Mouse (Mus musculus): ENCODE measurements at regions not wholly inside any gene's neighbourhood (a gene's known extent, or its start where the extent isn't known, plus 50 kb on each side); places are given as distances from the start of the nearest gene placed in this dataset.
"Not testable (repeated sequence)": the region's sequence is repeated elsewhere in the genome, so short reads cannot be mapped to it uniquely, and the experiment has no call there.

DNA sequence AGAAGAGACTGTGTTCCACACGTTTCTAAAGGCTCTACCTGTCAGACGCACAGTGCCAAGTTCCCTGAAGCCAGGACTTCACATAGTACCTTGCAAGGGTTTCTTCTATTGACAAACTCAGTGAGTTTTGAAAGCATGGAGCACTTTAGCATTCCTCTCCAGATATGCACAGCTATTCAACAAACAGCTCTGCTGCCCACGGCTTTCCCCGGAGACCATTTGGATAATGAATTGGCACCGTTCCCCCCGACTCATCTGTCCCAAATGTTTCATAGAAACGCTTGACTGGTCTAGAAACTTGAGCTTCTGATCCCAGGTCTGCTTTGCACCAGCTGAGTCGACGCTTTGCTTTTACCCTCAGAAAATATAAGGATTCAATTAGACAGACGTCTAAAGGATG is 162.2 kb upstream of the St6galnac5 start:
- Histone ChIP-seq H3K4me1 (ENCODE audit: control insufficient read depth) (peaks cover 2% of the 10 kb centered on the region; the same call in 1 of the 2 replicates), H3K4me3 (replicated peaks) (no peak overlapping the region), H3K27me3 (ENCODE audit: control insufficient read depth) (no peaks in the 10 kb centered on the region), H3K9me3 (ENCODE audit: control insufficient read depth, low read length) (no peaks in the 10 kb centered on the region), H3K36me3 (ENCODE audit: control insufficient read depth) (no peaks in the 10 kb centered on the region)
- TF ChIP-seq GATA1 (IDR thresholded peaks at IDR 0.05; ENCODE audit: low read length) (no peak), TAL1 (IDR thresholded peaks at IDR 0.05; ENCODE audit: low read length) (no peak)

- no peaks in the 10 kb centered on the region for H3K9me3 ChIP-seq (ENCODE audit: control insufficient read depth, low read length)
- H3K36me3 ChIP-seq (ENCODE audit: control insufficient read depth): no peaks in the 10 kb centered on the region
- no peaks in the 10 kb centered on the region for H3K4me1 ChIP-seq (ENCODE audit: control insufficient read depth)
- H3K27me3 ChIP-seq (ENCODE audit: control insufficient read depth): no peaks in the 10 kb centered on the region
- TF ChIP-seq GATA1 (IDR thresholded peaks at IDR 0.05; ENCODE audit: low read length) (no peak), TAL1 (IDR thresholded peaks at IDR 0.05; ENCODE audit: low read length) (no peak)
- H3K4me3 ChIP-seq (replicated peaks): no peak overlapping the region
Measured at GRCm38 (mm10) chr3:153140985-153141384, 158.9 kb upstream of the St6galnac5 start.

GRCm38 (mm10) chr3:153125335-153125734 is 143.3 kb upstream of the St6galnac5 start:
- Histone ChIP-seq H3K4me1 (ENCODE audit: control insufficient read depth) (no peaks in the 10 kb centered on the region), H3K9me3 (ENCODE audit: control insufficient read depth, low read length) (no peaks in the 10 kb centered on the region), H3K4me3 (replicated peaks) (no peak overlapping the region), H3K27me3 (ENCODE audit: control insufficient read depth) (no peaks in the 10 kb centered on the region), H3K36me3 (ENCODE audit: control insufficient read depth) (no peaks in the 10 kb centered on the region)
- no peak for TF ChIP-seq GATA1 (IDR thresholded peaks at IDR 0.05; ENCODE audit: low read length)
- no peak for TF ChIP-seq TAL1 (IDR thresholded peaks at IDR 0.05; ENCODE audit: low read length)

- no peak overlapping the region for H3K4me3 ChIP-seq (replicated peaks)
- no peaks in the 10 kb centered on the region for H3K36me3 ChIP-seq (ENCODE audit: control insufficient read depth)
- peaks cover 2% of the 10 kb centered on the region; the same call in 1 of the 2 replicates for H3K4me1 ChIP-seq (ENCODE audit: control insufficient read depth)
- TF ChIP-seq GATA1 (IDR thresholded peaks at IDR 0.05; ENCODE audit: low read length): no peak
- no peak for TF ChIP-seq TAL1 (IDR thresholded peaks at IDR 0.05; ENCODE audit: low read length)
- H3K27me3 ChIP-seq (ENCODE audit: control insufficient read depth): peaks cover 4% of the 10 kb centered on the region; the same call in 1 of the 2 replicates
- H3K9me3 ChIP-seq (ENCODE audit: control insufficient read depth, low read length): no peaks in the 10 kb centered on the region
Measured at GRCm38 (mm10) chr3:153121934-153122333, 139.9 kb upstream of the St6galnac5 start.

- TF ChIP-seq TAL1 (IDR thresholded peaks at IDR 0.05; ENCODE audit: low read length): no peak
- no peak for TF ChIP-seq GATA1 (IDR thresholded peaks at IDR 0.05; ENCODE audit: low read length)
- H3K4me1 ChIP-seq (ENCODE audit: control insufficient read depth): peaks cover 2% of the 10 kb centered on the region; the same call in 1 of the 2 replicates
Measured at GRCm38 (mm10) chr3:153119142-153119541, 137.1 kb upstream of the St6galnac5 start.

GRCm38 (mm10) chr3:153118643-153119042 is 136.6 kb upstream of the St6galnac5 start:
- Histone ChIP-seq H3K4me3 (replicated peaks) (no peak overlapping the region), H3K4me1 (ENCODE audit: control insufficient read depth) (peaks cover 2% of the 10 kb centered on the region; the same call in 1 of the 2 replicates), H3K9me3 (ENCODE audit: control insufficient read depth, low read length) (no peaks in the 10 kb centered on the region), H3K36me3 (ENCODE audit: control insufficient read depth) (no peaks in the 10 kb centered on the region), H3K27me3 (ENCODE audit: control insufficient read depth) (peaks cover 4% of the 10 kb centered on the region; the same call in 1 of the 2 replicates)
- TF ChIP-seq GATA1 (IDR thresholded peaks at IDR 0.05; ENCODE audit: low read length): no peak
- TF ChIP-seq TAL1 (IDR thresholded peaks at IDR 0.05; ENCODE audit: low read length): no peak

More at GRCm38 (mm10) chr3:153119142-153119541, 137.1 kb upstream of the St6galnac5 start:
- Histone ChIP-seq H3K4me3 (replicated peaks) (no peak overlapping the region), H3K9me3 (ENCODE audit: control insufficient read depth, low read length) (no peaks in the 10 kb centered on the region), H3K36me3 (ENCODE audit: control insufficient read depth) (no peaks in the 10 kb centered on the region), H3K27me3 (ENCODE audit: control insufficient read depth) (peaks cover 4% of the 10 kb centered on the region; the same call in 1 of the 2 replicates)

- Histone ChIP-seq H3K4me1 (ENCODE audit: control insufficient read depth) (no peaks in the 10 kb centered on the region), H3K4me3 (replicated peaks) (no peak overlapping the region), H3K27me3 (ENCODE audit: control insufficient read depth) (no peaks in the 10 kb centered on the region), H3K36me3 (ENCODE audit: control insufficient read depth) (no peaks in the 10 kb centered on the region), H3K9me3 (ENCODE audit: control insufficient read depth, low read length) (peaks cover 2% of the 10 kb centered on the region; the same call in 1 of the 2 replicates)
- no peak for TF ChIP-seq TAL1 (IDR thresholded peaks at IDR 0.05; ENCODE audit: low read length)
- TF ChIP-seq GATA1 (IDR thresholded peaks at IDR 0.05; ENCODE audit: low read length): no peak
Measured at GRCm38 (mm10) chr3:153105591-153105990, 123.5 kb upstream of the St6galnac5 start.

- not testable (repeated sequence) for H3K4me3 ChIP-seq (replicated peaks); H3K9me3 ChIP-seq (ENCODE audit: control insufficient read depth, low read length); H3K36me3 ChIP-seq (ENCODE audit: control insufficient read depth); H3K27me3 ChIP-seq (ENCODE audit: control insufficient read depth); H3K4me1 ChIP-seq (ENCODE audit: control insufficient read depth)
Measured at GRCm38 (mm10) chr3:153090572-153090971, 108.5 kb upstream of the St6galnac5 start.

GRCm38 (mm10) chr3:153085096-153085788 is 103.2 kb upstream of the St6galnac5 start:
- Histone ChIP-seq H3K9me3 (ENCODE audit: control insufficient read depth, low read length) (no peaks in the 10 kb centered on the region), H3K4me3 (replicated peaks) (no peak overlapping the region), H3K36me3 (ENCODE audit: control insufficient read depth) (no peaks in the 10 kb centered on the region), H3K27me3 (ENCODE audit: control insufficient read depth) (no peaks in the 10 kb centered on the region), H3K4me1 (ENCODE audit: control insufficient read depth) (no peaks in the 10 kb centered on the region)
- TF ChIP-seq TAL1 (IDR thresholded peaks at IDR 0.05; ENCODE audit: low read length): no peak
- TF ChIP-seq GATA1 (IDR thresholded peaks at IDR 0.05; ENCODE audit: low read length): no peak

Data from erythroblast, embryonic 14.5 days (primary cell).